Mouse (Mus musculus) bone marrow, adult 2 months (tissue): ENCODE results near the gene Lmna. TPM values are rescaled to one million over a fixed set of nuclear protein-coding genes. Genes with fewer than 3 reads are reported as not detected.

Source experiments
- H3K27ac ChIP-seq: fragments of 200-500 bp; 2 replicates; pipeline ENCODE4 v1.5.1; 2012; ENCODE audit warnings: low read depth, mild to moderate bottlenecking, control low read depth, inconsistent platforms, low read length; ENCODE audit not compliant: control insufficient read depth, poor library complexity, insufficient read depth
- H3K4me1 ChIP-seq: fragments of 200-500 bp; 2 replicates; pipeline ENCODE4 v1.6.1; 2011; ENCODE audit warnings: low read length; ENCODE audit not compliant: control insufficient read depth, insufficient read depth
- H3K4me3 ChIP-seq: fragments of 200-500 bp; replicated peaks from 2 replicates; pipeline ENCODE3; 2011; ENCODE audit warnings: mild to moderate bottlenecking, low read depth, low read length, control low read depth; ENCODE audit not compliant: control insufficient read depth
- CTCF ChIP-seq: fragments of 200-500 bp; IDR thresholded peaks from 2 replicates; pipeline ENCODE4 v1.5.1; 2011; ENCODE audit warnings: low read length, control low read depth; ENCODE audit not compliant: control insufficient read depth, insufficient read depth
- POLR2A ChIP-seq: fragments of 200-500 bp; IDR thresholded peaks from 2 replicates; pipeline ENCODE4 v1.6.1; 2011; ENCODE audit warnings: low read depth, mild to moderate bottlenecking, control low read depth, low read length, borderline replicate concordance; ENCODE audit not compliant: control insufficient read depth
- WGBS: fragments of 180-500 bp; shearing (Covaris S2); methylation state at CpG from one replicate; pipeline ENCODE4 v1.1.7; 2018; 5-methylcytosine and 5-hydroxymethylcytosine counted together
- polyA plus RNA-seq: library from polyadenylated mRNA; stranded (reverse); fragments of >200 nt; gene quantifications from 2 replicates; pipeline ENCODE4 v1.2.4, GENCODE M21; 2011; ENCODE audit warnings: low replicate concordance; ENCODE audit not compliant: missing spikeins, insufficient read depth, insufficient read length

Gene Lmna
- polyA plus RNA-seq, 1 experiment = 69.6 TPM

GRCm38 (mm10) chr3:88530082-88530864 lies 20.5 kb upstream of the Lmna start:
- 59% methylated on average over 11 of the region's 11 CpGs for WGBS
- no peaks in the 10 kb centered on the region; the same call in 1 of the 2 replicates for H3K4me1 ChIP-seq
- no peak overlapping the region for H3K27ac ChIP-seq
- no peak overlapping the region for H3K4me3 ChIP-seq
- TF ChIP-seq CTCF (no peak), POLR2A (no peak)

GRCm38 (mm10) chr3:88529204-88530000 lies 19.6 kb upstream of the Lmna start:
- WGBS = 79% methylated on average over 7 of the region's 7 CpGs
- no peak overlapping the region for H3K27ac ChIP-seq
- TF ChIP-seq CTCF (no peak), POLR2A (no peak)
- no peak overlapping the region for H3K4me3 ChIP-seq
- no peaks in the 10 kb centered on the region; the same call in 1 of the 2 replicates for H3K4me1 ChIP-seq

- H3K4me3 ChIP-seq = no peak overlapping the region
- 91% methylated on average over 11 of the region's 11 CpGs for WGBS
- H3K4me1 ChIP-seq = no peaks in the 10 kb centered on the region; the same call in 1 of the 2 replicates
- TF ChIP-seq POLR2A = no peak
- no peak for TF ChIP-seq CTCF
- no peak overlapping the region for H3K27ac ChIP-seq
Measured at GRCm38 (mm10) chr3:88528646-88529045, 18.9 kb upstream of the Lmna start.

- Histone ChIP-seq H3K27ac (no peak overlapping the region), H3K4me1 (no peaks in the 10 kb centered on the region), H3K4me3 (no peak overlapping the region)
- WGBS = 55% methylated on average over 8 of the region's 8 CpGs
- TF ChIP-seq POLR2A = no peak
Measured at GRCm38 (mm10) chr3:88527565-88527964, 17.8 kb upstream of the Lmna start.

GRCm38 (mm10) chr3:88526157-88527131 lies 16.7 kb upstream of the Lmna start:
- WGBS = 36% methylated on average over 17 of the region's 17 CpGs
- Histone ChIP-seq H3K4me1 (no peaks in the 10 kb centered on the region), H3K4me3 (no peak overlapping the region), H3K27ac (no peak overlapping the region)
- peak; percentile 100 for TF ChIP-seq CTCF
- TF ChIP-seq POLR2A = peak; percentile 27; the same call in 1 of the 2 replicates

- TF ChIP-seq CTCF (no peak), POLR2A (no peak)
- Histone ChIP-seq H3K27ac (no peak overlapping the region), H3K4me3 (no peak overlapping the region), H3K4me1 (no peaks in the 10 kb centered on the region)
- WGBS = 74% methylated on average over 5 of the region's 5 CpGs
Measured at GRCm38 (mm10) chr3:88525021-88525420, 15.3 kb upstream of the Lmna start.

GRCm38 (mm10) chr3:88523027-88523426 lies 13.3 kb upstream of the Lmna start:
- no peaks in the 10 kb centered on the region for H3K4me1 ChIP-seq
- 88% methylated on average over 8 of the region's 8 CpGs for WGBS
- H3K4me3 ChIP-seq = no peak overlapping the region
- no peak overlapping the region for H3K27ac ChIP-seq
- TF ChIP-seq CTCF = no peak

GRCm38 (mm10) chr3:88521803-88522331 lies 12.1 kb upstream of the Lmna start:
- TF ChIP-seq CTCF (peak; percentile 96), POLR2A (no peak)
- Histone ChIP-seq H3K4me3 (no peak overlapping the region), H3K27ac (no peak overlapping the region), H3K4me1 (no peaks in the 10 kb centered on the region)
- WGBS = 2% methylated on average over 9 of the region's 9 CpGs
